Mouse (Mus musculus): Measurements from ENCODE around the gene Gm5580. TPM values are rescaled to one million over a fixed set of nuclear protein-coding genes. Genes with fewer than 3 reads are reported as not detected.

The Gm5580 gene
- 0.09 and 0.17 TPM in 2 replicates for polyA plus RNA-seq (2012)

DNA sequence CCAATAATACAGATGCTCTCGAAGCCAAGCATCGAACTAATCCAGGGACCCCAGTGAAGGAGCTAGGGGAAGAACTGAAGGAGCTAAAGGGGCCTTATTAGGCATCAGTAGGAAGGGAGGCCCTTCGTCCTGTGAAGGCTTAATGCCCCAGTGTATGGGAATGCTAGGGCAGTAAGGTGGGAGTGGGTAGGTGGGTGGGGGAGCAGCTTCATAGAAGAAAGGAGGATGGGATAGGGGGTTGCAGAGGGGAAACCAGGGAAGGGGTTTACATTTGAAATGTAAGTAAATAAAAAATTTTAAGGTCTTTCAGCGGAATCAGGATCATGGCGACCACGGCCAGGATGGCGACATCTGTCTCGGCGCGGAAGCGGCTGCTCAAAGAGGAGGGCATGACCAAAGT lies at the start of gene Gm5580:
Gene Gm5580 (plus strand): TSS at position 301 of the 400 bp plus-strand sequence.

GRCm38 (mm10) chr6:116506302-116507003 lies 44.5 kb upstream of the Gm5580 start, which contains the start of gene Olfr212:
TSS of gene Olfr212 (plus strand) at chr6:116506516.

DNA sequence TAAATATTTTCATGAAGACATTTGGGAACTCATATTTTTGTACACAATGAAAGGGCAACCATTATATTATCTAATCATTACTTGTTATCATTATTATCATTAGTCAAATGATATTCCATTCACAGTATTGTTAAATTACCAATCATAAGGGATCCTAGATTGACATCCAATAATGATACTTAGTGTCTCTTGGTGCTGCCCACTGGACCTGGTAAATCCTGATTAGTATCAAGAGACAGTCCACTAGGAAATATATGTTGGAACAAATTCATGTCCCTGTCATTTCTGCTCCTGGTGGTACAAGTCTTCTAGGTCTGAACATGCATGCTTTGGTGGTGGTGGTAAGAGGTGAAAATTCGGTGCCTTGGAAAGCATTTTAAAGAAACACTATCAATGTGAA lies 12.8 kb upstream of the Gm5580 start, which contains the start of gene Olfr213:
Gene Olfr213 (plus strand): TSS at position 301 of the 400 bp plus-strand sequence.

GRCm38 (mm10) chr6:116553935-116554334 lies 3.0 kb downstream of the Gm5580 start, which contains the start of gene Olfr214:
TSS of gene Olfr214 (plus strand) at chr6:116554235.

DNA sequence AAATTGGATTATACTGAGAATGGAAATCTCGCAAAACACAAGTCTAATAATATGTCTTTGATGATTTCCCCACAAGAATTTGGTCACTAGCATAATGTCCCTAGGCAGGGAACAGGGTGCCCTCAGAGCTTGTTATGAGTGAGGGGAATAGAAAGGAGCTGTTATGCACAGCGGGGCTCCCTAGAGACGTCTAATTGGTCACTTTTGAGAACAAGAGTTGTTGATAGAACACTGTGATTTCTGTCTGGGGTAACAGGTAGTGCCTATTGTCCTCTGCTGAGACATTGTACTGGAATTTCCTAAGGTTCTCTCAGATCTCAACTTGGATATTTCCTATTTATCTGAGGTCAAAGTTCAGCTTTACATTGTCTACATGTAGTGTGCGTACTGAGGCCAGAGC lies 33.2 kb downstream of the Gm5580 start, which contains the start of gene Olfr215:
Gene Olfr215 (minus strand): TSS at position 101 of the 400 bp plus-strand sequence.

Other genes starting within 250 kb of the Gm5580 start
- 6.2 and 7.0 TPM in 2 replicates for gene March8, start 213.1 kb upstream of the Gm5580 start, polyA plus RNA-seq (2012)
- 5.7 and 5.8 TPM in 2 replicates for gene Alox5, start 90.0 kb upstream of the Gm5580 start, polyA plus RNA-seq (2012)
- gene Olfr211, start 62.0 kb upstream of the Gm5580 start, polyA plus RNA-seq (2012): not detected in 2 replicates
- gene Olfr212, start 44.6 kb upstream of the Gm5580 start, polyA plus RNA-seq (2012): not detected in 2 replicates
- 0.01 TPM in 1 of 2 replicates, not detected in the other for gene Olfr213, start 12.7 kb upstream of the Gm5580 start, polyA plus RNA-seq (2012)
- not detected in 2 replicates for gene Olfr214, start 3.1 kb downstream of the Gm5580 start, polyA plus RNA-seq (2012)
- gene Olfr215, start 33.1 kb downstream of the Gm5580 start, polyA plus RNA-seq (2012): 0.03 TPM in 1 of 2 replicates, not detected in the other
- 11.8 and 15.8 TPM in 2 replicates for gene Zfp422, start 77.9 kb downstream of the Gm5580 start, polyA plus RNA-seq (2012)
- 2.8 and 3.7 TPM in 2 replicates for gene Depp1, start 99.5 kb downstream of the Gm5580 start, polyA plus RNA-seq (2012)
- gene Rassf4, start 122.8 kb downstream of the Gm5580 start, polyA plus RNA-seq (2012): 16.1 and 33.2 TPM in 2 replicates
- 0.01 TPM in 1 of 2 replicates, not detected in the other for gene Tmem72, start 165.8 kb downstream of the Gm5580 start, polyA plus RNA-seq (2012)